Mouse (Mus musculus) testis, adult 2 months (tissue): ENCODE measurements around the gene Ppp1r12a. TPM values are rescaled to one million over a fixed set of nuclear protein-coding genes. Genes with fewer than 3 reads are reported as not detected.

Experiments used
- H3K27ac ChIP-seq: fragments of 200-500 bp; 2 replicates; pipeline ENCODE4 v1.5.1; 2012; ENCODE audit warnings: low read depth, low read length; ENCODE audit not compliant: control insufficient read depth, insufficient read depth
- H3K27me3 ChIP-seq: fragments of 200-500 bp; 2 replicates; pipeline ENCODE4 v1.6.1; 2012; ENCODE audit warnings: mild to moderate bottlenecking, low read length, moderate library complexity; ENCODE audit not compliant: control insufficient read depth, insufficient read depth
- H3K36me3 ChIP-seq: fragments of 200-500 bp; 2 replicates; pipeline ENCODE4 v1.6.1; 2012; ENCODE audit warnings: mild to moderate bottlenecking, low read length; ENCODE audit not compliant: control insufficient read depth, insufficient read depth
- H3K4me1 ChIP-seq: fragments of 200-500 bp; 2 replicates; pipeline ENCODE4 v1.6.1; 2012; ENCODE audit warnings: low read length; ENCODE audit not compliant: control insufficient read depth, insufficient read depth
- H3K4me3 ChIP-seq: fragments of 200-500 bp; 2 replicates; pipeline ENCODE4 v1.5.1; 2012; ENCODE audit warnings: low read depth, mild to moderate bottlenecking, low read length, moderate library complexity, mixed read lengths; ENCODE audit not compliant: control insufficient read depth
- CTCF ChIP-seq: fragments of 200-500 bp; IDR thresholded peaks from 2 replicates; pipeline ENCODE4 v1.5.1; 2012; ENCODE audit warnings: low read depth, mild to moderate bottlenecking, inconsistent platforms, low read length, moderate library complexity; ENCODE audit not compliant: control insufficient read depth, insufficient read depth, insufficient replicate concordance
- POLR2A ChIP-seq: fragments of 200-500 bp; IDR thresholded peaks from 2 replicates; pipeline ENCODE4 v1.6.1; 2012; ENCODE audit warnings: low read depth, mild to moderate bottlenecking, inconsistent platforms, low read length, moderate library complexity; ENCODE audit not compliant: control insufficient read depth
- polyA plus RNA-seq: library from polyadenylated mRNA; depleted of rRNA; stranded (reverse); fragments of >200 nt; gene quantifications from 2 replicates; pipeline ENCODE4 v1.2.3, GENCODE M21; 2012

The Ppp1r12a gene
- polyA plus RNA-seq, 1 experiment: 15.2 TPM

- Histone ChIP-seq H3K4me1 (no peaks in the 10 kb centered on the region), H3K27ac (no peak overlapping the region), H3K4me3 (no peak overlapping the region), H3K36me3 (no peaks in the 10 kb centered on the region), H3K27me3 (no peaks in the 10 kb centered on the region)
- TF ChIP-seq POLR2A (no peak), CTCF (no peak)
Observed at GRCm38 (mm10) chr10:108185265-108185664, 23.3 kb downstream of the Ppp1r12a start.

- no peak for TF ChIP-seq CTCF
- TF ChIP-seq POLR2A: no peak
- Histone ChIP-seq H3K27ac (no peak overlapping the region), H3K27me3 (no peaks in the 10 kb centered on the region), H3K4me1 (no peaks in the 10 kb centered on the region), H3K36me3 (no peaks in the 10 kb centered on the region), H3K4me3 (no peak overlapping the region)
Observed at GRCm38 (mm10) chr10:108189303-108189702, 27.3 kb downstream of the Ppp1r12a start.

- H3K4me1 ChIP-seq: no peaks in the 10 kb centered on the region
- H3K36me3 ChIP-seq: no peaks in the 10 kb centered on the region
- H3K27me3 ChIP-seq: no peaks in the 10 kb centered on the region
- no peak overlapping the region for H3K4me3 ChIP-seq
- H3K27ac ChIP-seq: no peak overlapping the region
- TF ChIP-seq POLR2A (no peak), CTCF (no peak)
Observed at GRCm38 (mm10) chr10:108189986-108190385, 28.0 kb downstream of the Ppp1r12a start.

- Histone ChIP-seq H3K27ac (no peak overlapping the region), H3K27me3 (no peaks in the 10 kb centered on the region), H3K4me1 (no peaks in the 10 kb centered on the region), H3K4me3 (no peak overlapping the region), H3K36me3 (no peaks in the 10 kb centered on the region)
- TF ChIP-seq POLR2A (no peak), CTCF (no peak)
Observed at GRCm38 (mm10) chr10:108190626-108191025, 28.6 kb downstream of the Ppp1r12a start.

- TF ChIP-seq POLR2A (no peak), CTCF (no peak)
- Histone ChIP-seq H3K27me3 (no peaks in the 10 kb centered on the region), H3K4me1 (no peaks in the 10 kb centered on the region), H3K36me3 (no peaks in the 10 kb centered on the region), H3K27ac (no peak overlapping the region), H3K4me3 (no peak overlapping the region)
Observed at GRCm38 (mm10) chr10:108191381-108191787, 29.4 kb downstream of the Ppp1r12a start.

GRCm38 (mm10) chr10:108192306-108192705, 30.3 kb downstream of the Ppp1r12a start:
- Histone ChIP-seq H3K27ac (no peak overlapping the region), H3K27me3 (no peaks in the 10 kb centered on the region), H3K36me3 (no peaks in the 10 kb centered on the region), H3K4me3 (no peak overlapping the region), H3K4me1 (no peaks in the 10 kb centered on the region)
- TF ChIP-seq POLR2A: no peak
- TF ChIP-seq CTCF: no peak

- H3K4me3 ChIP-seq: no peak overlapping the region
- no peak overlapping the region for H3K27ac ChIP-seq
- TF ChIP-seq POLR2A (no peak), CTCF (no peak)
- H3K27me3 ChIP-seq: no peaks in the 10 kb centered on the region
- no peaks in the 10 kb centered on the region for H3K4me1 ChIP-seq
- no peaks in the 10 kb centered on the region for H3K36me3 ChIP-seq
Observed at GRCm38 (mm10) chr10:108196124-108196523, 34.1 kb downstream of the Ppp1r12a start.

GRCm38 (mm10) chr10:108197498-108197897, 35.5 kb downstream of the Ppp1r12a start:
- Histone ChIP-seq H3K36me3 (no peaks in the 10 kb centered on the region), H3K4me3 (no peak overlapping the region), H3K4me1 (no peaks in the 10 kb centered on the region), H3K27ac (no peak overlapping the region), H3K27me3 (no peaks in the 10 kb centered on the region)
- no peak for TF ChIP-seq CTCF
- TF ChIP-seq POLR2A: no peak
